Comparison of ENCODE assay signal across 9 mouse cellular contexts in genomic region chr7:50783652-50784051, GRCm38 (mm10).
DNase-seq lines count a peak whose midpoint lies in the region; ATAC-seq and TF ChIP-seq lines count a peak whose summit lies in the region.
"Had no signal": no experiment of that assay in that cellular context is flagged by ENCODE, and none has a peak within 500 bp of the region (broad histone marks: within the 10 kb centered on the region; RNA-seq: fewer than 3 reads in every experiment).

No protein-coding gene starts in this region.

- TF ChIP-seq CTCF in layer of hippocampus, adult 2 months (conservative IDR thresholded peaks at IDR 0.05): peak; percentile 44
- TF ChIP-seq CTCF in Patski (IDR thresholded peaks at IDR 0.05): peak; percentile 60

- DNase-seq in cerebellum, postnatal 14 days: peak; percentile 26 to 32
- DNase-seq in cerebellum, adult 18-20 months: no peak
- DNase-seq in layer of hippocampus, adult 2 months (ENCODE audit: low spot score in 2 of 2): no peak
- DNase-seq in layer of hippocampus, postnatal 36 days: no peak
- DNase-seq in Patski (ENCODE audit: low read depth, low spot score): no peak
- DNase-seq in kidney, postnatal 4 days: peak; percentile 8 to 13
- no peak for DNase-seq in urinary bladder, postnatal 4 days (ENCODE audit: low spot score in 2 of 2)
- no peak for DNase-seq in cerebellum, adult 11-12 months

- in situ Hi-C loops in Patski (cut with MboI; ENCODE audit: low pct_unique_long_range_greater_than_20kb): no loop called here

- no peak overlapping the region for H3K4me3 ChIP-seq in layer of hippocampus, adult 2 months

- CTCF ChIA-PET in Patski (lab: Charles Lee): interaction anchor here (1.2 to 1.5 kb wide), 2 partner anchors 10 to 651 kb away, joined by 3 to 5 read pairs; no protein-coding TSS in a partner anchor

- no peaks in the 10 kb centered on the region for H3K27me3 ChIP-seq in Patski

- ATAC-seq in Patski: no peak

- POLR2A ChIA-PET in Patski (lab: Charles Lee): no interaction called here

- no peak overlapping the region for H3K27ac ChIP-seq in layer of hippocampus, adult 2 months
- H3K27ac ChIP-seq: macrophage had no signal

Comparison
In these comparisons a context has a peak if more than half of its experiments do, and no peak if none do; other contexts are left out.
1. DNase-seq: peak in cerebellum, postnatal 14 days (2 of 2) and kidney, postnatal 4 days (2 of 2); none in cerebellum, adult 18-20 months (0 of 2), layer of hippocampus, adult 2 months (0 of 2), layer of hippocampus, postnatal 36 days (0 of 2), Patski (single experiment), urinary bladder, postnatal 4 days (0 of 2) and cerebellum, adult 11-12 months (single experiment).